Mouse (Mus musculus) adrenal gland, postnatal 36 days (tissue): ENCODE measurements around the gene Zdhhc6. TPM values are rescaled to one million over a fixed set of nuclear protein-coding genes. Genes with fewer than 3 reads are reported as not detected.

Experiments
- total RNA-seq, 2 experiments: library from RNA; stranded (reverse); gene quantifications; 2 replicates each; pipeline ENCODE4 v1.2.3; 2021

Zdhhc6 gene
- total RNA-seq, 2 experiments from 2014 or later = 40.1 to 43.1 TPM

Other genes starting within 250 kb of the Zdhhc6 start
- gene Gpam, start 188.8 kb downstream of the Zdhhc6 start, total RNA-seq = 100 to 1,000 TPM; 183 to 606 TPM
- gene Tectb, start 135.3 kb downstream of the Zdhhc6 start, total RNA-seq = 1 to 10 TPM in 1 of 2 experiments, under 1 TPM in 1; 0.40 to 1.2 TPM
- not detected for gene Gucy2g, start 74.8 kb downstream of the Zdhhc6 start, total RNA-seq
- 100 to 1,000 TPM; 127 to 171 TPM for gene Acsl5, start 64.1 kb downstream of the Zdhhc6 start, total RNA-seq
- 10 to 100 TPM; 33.5 to 37.4 TPM for gene Vti1a, start 263 bp upstream of the Zdhhc6 start, total RNA-seq